Mouse (Mus musculus) forebrain, embryonic 14.5 days (tissue): ENCODE measurements around the gene Gm10318. TPM values are rescaled to one million over a fixed set of nuclear protein-coding genes. Genes with fewer than 3 reads are reported as not detected.

ENCODE experiments used
- ATAC-seq: fragments of 200-750 bp; cut with Nextera tagmentation; 2 replicates; pipeline ENCODE4 v1.8.0; 2017; ENCODE audit warnings: mild to moderate bottlenecking, moderate library complexity
- DNase-seq: peaks from one replicate; pipeline ENCODE4 v3.0.0-alpha.2; 2015; ENCODE audit warnings: low spot score
- H3K27ac ChIP-seq: fragments of 300-500 bp; sonication (generic); 2 replicates; pipeline ENCODE4 v1.5.1; 2014; ENCODE audit warnings: low read depth, mild to moderate bottlenecking, control low read depth, low read length, moderate library complexity
- H3K27me3 ChIP-seq: fragments of 300-500 bp; sonication (generic); replicated peaks from 2 replicates; pipeline ENCODE4 v1.6.1; 2014; ENCODE audit warnings: low read length, control low read depth, mixed read lengths; ENCODE audit not compliant: control insufficient read depth, insufficient read depth
- H3K36me3 ChIP-seq: fragments of 300-500 bp; sonication (generic); 2 replicates; pipeline ENCODE4 v1.6.1; 2014; ENCODE audit warnings: low read length, control low read depth; ENCODE audit not compliant: control insufficient read depth, insufficient read depth
- H3K4me1 ChIP-seq: fragments of 300-500 bp; sonication (generic); 2 replicates; pipeline ENCODE4 v1.6.1; 2014; ENCODE audit warnings: antibody characterized with exemption, low read length, control low read depth; ENCODE audit not compliant: control insufficient read depth, insufficient read depth
- H3K4me2 ChIP-seq: fragments of 300-500 bp; sonication (generic); 2 replicates; pipeline ENCODE4 v1.6.1; 2014; ENCODE audit warnings: mild to moderate bottlenecking, control low read depth, low read length
- H3K4me3 ChIP-seq: fragments of 300-500 bp; sonication (generic); 2 replicates; pipeline ENCODE4 v1.5.1; 2014; ENCODE audit warnings: low read depth, low read length, control low read depth
- H3K9ac ChIP-seq: fragments of 300-500 bp; sonication (generic); 2 replicates; pipeline ENCODE4 v1.6.1; 2014; ENCODE audit warnings: mild to moderate bottlenecking, low read length, control low read depth, moderate library complexity
- H3K9me3 ChIP-seq: fragments of 300-500 bp; sonication (generic); replicated peaks from 2 replicates; pipeline ENCODE4 v1.6.1; 2016; ENCODE audit warnings: low read length, control low read depth, mixed read lengths; ENCODE audit not compliant: control insufficient read depth
- WGBS: fragments of 180-500 bp; shearing (Covaris S2); extraction: QIAGEN DNeasy Blood & Tissue Kit; methylation state at CpG from one replicate; pipeline ENCODE4 v1.1.7; 2014; 5-methylcytosine and 5-hydroxymethylcytosine counted together
- polyA plus RNA-seq: library from polyadenylated mRNA; unstranded; fragments of >200 nt; fragmentation: Nextera tagmentation; extraction: Ambion mirVana; gene quantifications from 2 replicates; pipeline ENCODE4 v1.2.1, GENCODE M21; 2014

Gm10318 gene
- polyA plus RNA-seq, 1 experiment from 2014 or later: not detected

DNA sequence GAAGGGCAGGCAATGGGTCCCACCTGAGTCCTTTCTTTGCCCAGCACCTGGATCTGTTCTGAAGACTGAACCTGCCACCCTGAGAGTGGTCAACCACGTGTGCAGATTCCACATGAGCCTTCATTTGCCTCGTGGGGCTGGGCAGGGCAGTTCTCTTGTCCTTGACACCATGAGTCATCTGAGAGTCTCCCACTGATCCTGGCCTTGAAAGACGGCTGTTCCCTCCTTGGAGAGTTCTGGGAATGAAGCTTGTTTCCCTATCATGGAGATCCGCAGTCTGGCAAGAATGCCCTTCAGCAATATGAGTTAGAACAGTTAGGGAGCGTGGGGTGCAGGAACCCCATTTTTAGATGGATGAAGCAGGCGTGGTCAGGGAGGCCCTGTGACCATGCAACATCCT, 13.7 kb upstream of the Gm10318 start:
- no peak overlapping the region for H3K4me3 ChIP-seq
- DNase-seq (no peak), ATAC-seq (no peak)
- H3K36me3 ChIP-seq: no peaks in the 10 kb centered on the region
- no peak overlapping the region for H3K4me2 ChIP-seq
- H3K27me3 ChIP-seq: no peaks in the 10 kb centered on the region
- WGBS: 82% methylated on average over 6 of the region's 6 CpGs
- no peak overlapping the region for H3K9ac ChIP-seq
- H3K9me3 ChIP-seq: peaks cover under 1% of the 10 kb centered on the region; the same call in 1 of the 2 replicates
- no peak overlapping the region for H3K27ac ChIP-seq
- H3K4me1 ChIP-seq: no peaks in the 10 kb centered on the region

DNA sequence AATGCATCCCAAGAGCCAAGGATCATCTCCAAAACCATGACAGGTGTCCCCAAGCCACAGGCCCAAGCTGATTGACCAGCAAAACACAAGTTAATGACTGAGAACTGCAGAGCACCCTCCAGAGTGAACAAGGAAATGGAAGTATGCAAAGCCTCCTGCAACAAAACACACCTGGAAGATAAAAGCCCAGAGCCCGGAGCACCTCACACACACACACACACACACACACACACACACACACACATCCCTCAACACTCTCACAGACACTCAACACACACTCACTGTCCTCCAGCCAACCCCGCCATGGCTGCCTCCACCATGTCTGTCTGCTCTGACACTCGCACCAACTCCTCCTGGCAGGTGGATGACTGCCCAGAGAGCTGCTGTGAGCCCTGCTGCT, 6.2 kb upstream of the Gm10318 start, which contains the start of gene Gm36176:
Gene Gm36176, plus strand, starts transcription at position 301 of the 400 bp plus-strand sequence.
- ATAC-seq (no peak), DNase-seq (no peak)
- Histone ChIP-seq H3K27ac (no peak within 1 kb of the TSS), H3K36me3 (no peaks in the 10 kb centered on the region), H3K27me3 (no peaks in the 10 kb centered on the region), H3K9ac (no peak within 1 kb of the TSS), H3K4me2 (no peak within 1 kb of the TSS), H3K4me1 (no peaks in the 10 kb centered on the region), H3K4me3 (no peak within 1 kb of the TSS), H3K9me3 (peaks cover 5% of the 10 kb centered on the region; the same call in 1 of the 2 replicates)
- 78% methylated on average over 3 of the region's 3 CpGs for whole genome bisulfite sequencing

DNA sequence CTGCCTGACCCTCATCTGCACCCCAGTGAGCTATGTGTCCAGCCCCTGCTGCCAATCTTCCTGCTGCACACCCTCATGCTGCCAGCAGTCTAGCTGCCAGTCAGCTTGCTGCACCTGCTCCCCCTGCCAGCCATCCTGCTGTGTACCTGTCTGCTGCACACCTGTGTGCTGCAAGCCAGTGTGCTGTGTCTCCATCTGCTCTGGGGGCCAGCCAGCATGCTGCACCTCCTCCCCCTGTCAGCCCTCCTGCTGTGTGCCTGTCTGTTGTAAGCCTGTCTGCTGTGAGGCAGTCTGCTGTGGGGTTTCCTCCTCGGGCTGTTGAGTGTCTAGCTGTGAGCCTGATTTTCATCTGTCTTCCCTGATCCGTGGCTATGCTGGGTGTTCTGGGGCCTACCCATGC, 5.7 kb upstream of the Gm10318 start:
- Histone ChIP-seq H3K9me3 (peaks cover 5% of the 10 kb centered on the region; the same call in 1 of the 2 replicates), H3K4me3 (no peak overlapping the region), H3K36me3 (no peaks in the 10 kb centered on the region), H3K4me2 (no peak overlapping the region), H3K27me3 (no peaks in the 10 kb centered on the region), H3K4me1 (no peaks in the 10 kb centered on the region), H3K27ac (no peak overlapping the region), H3K9ac (no peak overlapping the region)
- no peak for ATAC-seq
- WGBS: 16% methylated on average over 2 of the region's 2 CpGs
- DNase-seq: no peak

DNA sequence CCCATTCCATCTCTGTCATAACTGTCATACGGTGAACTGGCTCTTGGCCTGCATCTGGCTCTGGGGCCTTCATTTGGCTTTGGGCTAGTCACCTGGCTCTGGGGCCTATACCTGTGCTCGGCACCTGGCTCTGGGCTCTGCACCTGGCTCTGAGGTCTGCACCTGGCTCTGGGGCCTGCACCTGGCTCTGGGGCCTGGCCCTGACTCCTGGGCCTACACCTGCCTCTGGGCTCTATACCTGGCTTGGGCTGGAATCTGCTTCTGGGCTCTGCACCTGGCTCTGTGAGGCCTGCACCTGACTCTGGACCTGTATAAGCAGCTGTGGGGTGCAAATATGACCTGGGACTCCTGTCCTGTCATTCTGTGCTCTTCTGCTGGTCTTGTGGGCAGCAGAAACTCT, 5.1 kb upstream of the Gm10318 start:
- no peaks in the 10 kb centered on the region for H3K36me3 ChIP-seq
- WGBS: 82% methylated on average over 2 of the region's 2 CpGs
- H3K9ac ChIP-seq: no peak overlapping the region
- ATAC-seq (no peak), DNase-seq (no peak)
- H3K4me2 ChIP-seq: no peak overlapping the region
- H3K4me3 ChIP-seq: no peak overlapping the region
- no peak overlapping the region for H3K27ac ChIP-seq
- H3K4me1 ChIP-seq: no peaks in the 10 kb centered on the region
- peaks cover 5% of the 10 kb centered on the region; the same call in 1 of the 2 replicates for H3K9me3 ChIP-seq
- H3K27me3 ChIP-seq: no peaks in the 10 kb centered on the region

DNA sequence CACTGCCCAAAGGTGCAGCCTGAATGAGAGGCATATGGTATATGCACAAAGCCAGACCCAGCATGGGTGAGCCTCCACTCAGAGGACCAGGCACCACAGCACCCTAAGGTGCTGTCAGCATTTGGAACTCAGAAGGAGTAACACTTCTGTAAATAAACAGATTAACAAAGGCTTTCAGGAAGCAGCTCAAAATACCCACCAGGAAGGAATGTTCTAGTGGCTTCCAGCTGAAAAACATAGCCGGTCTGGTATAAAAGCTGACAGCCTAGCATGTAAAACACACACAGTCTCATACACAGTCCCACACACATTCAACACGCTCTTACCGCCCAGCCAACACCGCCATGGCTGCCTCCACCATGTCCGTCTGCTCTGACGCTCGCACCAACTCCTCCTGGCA, 9.0 kb downstream of the Gm10318 start, which contains the start of gene Gm3285:
Gene Gm3285, plus strand, starts transcription at position 301 of the 400 bp plus-strand sequence.
- Histone ChIP-seq H3K4me3 (no peak within 1 kb of the TSS), H3K27me3 (no peaks in the 10 kb centered on the region), H3K36me3 (no peaks in the 10 kb centered on the region), H3K27ac (no peak within 1 kb of the TSS), H3K4me2 (no peak within 1 kb of the TSS), H3K4me1 (no peaks in the 10 kb centered on the region), H3K9me3 (no peaks in the 10 kb centered on the region), H3K9ac (no peak within 1 kb of the TSS)
- 44% methylated on average over 7 of the region's 7 CpGs for WGBS
- no peak for ATAC-seq
- no peak for DNase-seq

DNA sequence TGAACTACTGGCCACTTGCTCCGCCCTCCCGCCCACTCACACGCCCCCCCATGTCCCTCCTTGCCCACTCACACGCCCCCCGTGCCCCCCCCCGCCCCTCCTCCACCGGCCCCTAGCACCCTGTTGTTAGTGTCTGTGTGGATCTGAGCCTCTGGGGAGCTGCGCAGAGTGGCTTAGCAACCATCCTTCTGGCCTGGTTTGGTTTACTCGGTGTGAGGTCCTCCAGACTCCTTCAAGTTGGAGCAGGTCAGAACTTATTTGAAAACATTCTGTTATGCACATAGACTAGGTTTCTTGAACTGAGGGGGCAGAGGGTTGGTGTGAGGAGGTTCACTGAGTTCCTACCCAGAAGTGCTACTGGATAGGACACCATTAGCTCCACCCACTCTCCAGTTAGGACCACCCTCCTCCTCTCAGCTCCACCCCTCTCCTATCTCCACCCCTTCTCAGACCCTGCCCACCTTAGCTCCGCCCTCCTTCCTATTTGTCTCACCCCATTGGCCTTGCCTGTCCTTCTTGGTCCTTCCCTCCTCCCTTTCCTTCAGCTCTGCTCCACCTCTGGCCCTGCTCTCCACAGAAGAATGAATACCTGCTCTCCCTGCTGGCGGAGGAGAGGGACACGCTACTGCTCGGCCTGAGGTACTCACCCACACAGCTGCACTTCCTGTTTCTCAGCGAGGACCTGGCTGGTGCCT, 11.6 kb downstream of the Gm10318 start:
- Histone ChIP-seq H3K27me3 (no peaks in the 10 kb centered on the region), H3K9ac (no peak overlapping the region), H3K9me3 (no peaks in the 10 kb centered on the region), H3K4me3 (no peak overlapping the region), H3K36me3 (no peaks in the 10 kb centered on the region), H3K27ac (no peak overlapping the region), H3K4me2 (peak overlapping the region; percentile 24), H3K4me1 (no peaks in the 10 kb centered on the region)
- DNase-seq (peak; percentile 11), ATAC-seq (peak; percentile 55)
- WGBS: 44% methylated on average over 14 of the region's 14 CpGs

DNA sequence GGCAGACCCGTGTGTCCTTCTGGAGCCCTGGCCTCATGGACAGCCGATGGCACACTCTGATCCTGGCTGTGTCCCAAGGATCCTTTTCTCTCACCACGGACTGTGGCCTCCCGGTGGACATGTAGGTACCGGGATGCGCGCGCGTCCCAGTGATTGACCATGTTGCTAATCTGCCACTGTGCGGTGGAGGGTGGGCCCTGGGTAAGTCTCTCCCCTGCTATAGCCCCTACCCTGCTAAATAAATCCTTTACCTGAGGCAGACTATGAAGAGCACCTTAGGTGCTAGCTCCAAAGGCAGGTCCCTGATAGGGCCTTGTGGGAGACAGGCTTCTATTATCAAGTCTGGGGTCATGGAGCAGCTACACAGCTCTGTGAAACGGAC, 12.1 kb downstream of the Gm10318 start:
- no peaks in the 10 kb centered on the region for H3K4me1 ChIP-seq
- H3K4me2 ChIP-seq: peak overlapping the region; percentile 24
- no peaks in the 10 kb centered on the region for H3K9me3 ChIP-seq
- DNase-seq: no peak
- H3K27me3 ChIP-seq: no peaks in the 10 kb centered on the region
- ATAC-seq: no peak
- H3K4me3 ChIP-seq: no peak overlapping the region
- no peaks in the 10 kb centered on the region for H3K36me3 ChIP-seq
- 34% methylated on average over 11 of the region's 11 CpGs for WGBS
- H3K9ac ChIP-seq: no peak overlapping the region
- H3K27ac ChIP-seq: no peak overlapping the region

DNA sequence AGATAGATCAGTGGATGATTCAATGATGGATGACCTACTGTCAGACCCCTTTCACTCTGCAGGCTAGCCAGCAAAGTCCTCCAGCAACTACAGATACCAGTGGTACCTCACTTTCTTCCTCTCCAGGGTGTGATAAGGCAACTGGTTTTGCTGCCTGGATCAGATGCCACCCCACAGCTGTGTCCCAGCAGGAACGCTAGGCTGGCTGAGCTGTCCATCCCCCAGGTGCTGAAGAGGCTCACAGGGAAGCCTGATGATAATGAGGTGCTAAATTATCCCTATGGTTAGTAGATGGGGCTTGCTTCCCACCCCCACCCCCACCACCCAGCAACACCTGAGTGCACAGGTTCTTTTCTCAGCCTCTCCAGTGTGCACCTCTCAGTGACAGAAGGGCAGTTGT, 14.9 kb downstream of the Gm10318 start:
- Histone ChIP-seq H3K27ac (no peak overlapping the region), H3K36me3 (no peaks in the 10 kb centered on the region), H3K4me2 (no peak overlapping the region), H3K27me3 (no peaks in the 10 kb centered on the region), H3K4me3 (no peak overlapping the region), H3K4me1 (no peaks in the 10 kb centered on the region), H3K9me3 (no peaks in the 10 kb centered on the region), H3K9ac (no peak overlapping the region)
- no peak for DNase-seq
- ATAC-seq: no peak
- 54% methylated on average over 1 of the region's 1 CpGs for WGBS

DNA sequence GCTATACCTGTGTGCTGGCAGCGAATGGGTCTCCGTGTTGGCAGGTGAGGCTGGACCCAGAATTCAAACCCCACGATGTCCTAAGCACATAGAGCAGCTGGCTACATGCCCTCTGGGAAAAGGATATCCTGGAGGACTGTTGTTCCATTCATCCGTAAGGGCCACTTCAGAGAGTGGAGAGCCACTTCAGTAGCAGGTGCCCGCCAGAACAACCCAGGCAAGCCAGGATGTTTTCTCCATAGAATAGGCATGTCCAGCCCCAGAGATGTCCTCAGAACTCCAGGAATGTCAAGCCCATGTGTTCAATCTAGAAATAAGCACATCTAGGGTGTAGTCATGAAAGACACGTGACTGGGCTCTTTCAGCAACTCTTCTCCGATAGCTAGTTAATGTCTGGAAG, 17.0 kb downstream of the Gm10318 start:
- no peak overlapping the region for H3K9ac ChIP-seq
- no peaks in the 10 kb centered on the region for H3K9me3 ChIP-seq
- no peak overlapping the region for H3K4me2 ChIP-seq
- ATAC-seq (no peak), DNase-seq (no peak)
- no peak overlapping the region for H3K4me3 ChIP-seq
- H3K27me3 ChIP-seq: no peaks in the 10 kb centered on the region
- WGBS: 88% methylated on average over 7 of the region's 7 CpGs
- H3K4me1 ChIP-seq: no peaks in the 10 kb centered on the region
- no peaks in the 10 kb centered on the region for H3K36me3 ChIP-seq
- H3K27ac ChIP-seq: no peak overlapping the region
